Mouse (Mus musculus) midbrain, embryonic 13.5 days (tissue): Measurements from ENCODE around the gene Zfp804a. TPM values are rescaled to one million over a fixed set of nuclear protein-coding genes. Genes with fewer than 3 reads are reported as not detected.
A peak's percentile ranks its signal among the peaks of the same experiment; 100 is the strongest.

ENCODE experiments used
- ATAC-seq: fragments of 200-750 bp; cut with Nextera tagmentation; 2 replicates; pipeline ENCODE4 v1.8.0; 2017; ENCODE audit warnings: mild to moderate bottlenecking, moderate TSS enrichment, moderate library complexity
- H3K27ac ChIP-seq: fragments of 300-500 bp; sonication (generic); 2 replicates; pipeline ENCODE4 v1.5.1; 2015; ENCODE audit warnings: inconsistent platforms, mild to moderate bottlenecking, moderate library complexity
- H3K27me3 ChIP-seq: fragments of 300-500 bp; sonication (generic); 2 replicates; pipeline ENCODE4 v1.6.1; 2015; ENCODE audit warnings: mild to moderate bottlenecking, inconsistent platforms
- H3K36me3 ChIP-seq: fragments of 300-500 bp; sonication (generic); 2 replicates; pipeline ENCODE4 v1.6.1; 2015; ENCODE audit warnings: mild to moderate bottlenecking, inconsistent platforms
- H3K4me1 ChIP-seq: fragments of 300-500 bp; sonication (generic); replicated peaks from 2 replicates; pipeline ENCODE4 v1.6.1; 2015; ENCODE audit warnings: inconsistent platforms
- H3K4me2 ChIP-seq: fragments of 300-500 bp; sonication (generic); replicated peaks from 2 replicates; pipeline ENCODE4 v1.6.1; 2015; ENCODE audit warnings: moderate library complexity, mild to moderate bottlenecking, inconsistent platforms
- H3K4me3 ChIP-seq: fragments of 300-500 bp; sonication (generic); replicated peaks from 2 replicates; pipeline ENCODE4 v1.5.1; 2015; ENCODE audit warnings: mild to moderate bottlenecking, inconsistent platforms
- H3K9ac ChIP-seq: fragments of 300-500 bp; sonication (generic); replicated peaks from 2 replicates; pipeline ENCODE4 v1.6.1; 2015; ENCODE audit warnings: mild to moderate bottlenecking, inconsistent platforms
- H3K9me3 ChIP-seq: fragments of 300-500 bp; sonication (generic); 2 replicates; pipeline ENCODE4 v1.6.1; 2016; ENCODE audit warnings: mild to moderate bottlenecking, inconsistent platforms
- WGBS: fragments of 180-500 bp; shearing (Covaris S2); methylation state at CpG from one replicate; pipeline ENCODE4 v1.1.7; 2015; 5-methylcytosine and 5-hydroxymethylcytosine counted together
- polyA plus RNA-seq: library from polyadenylated mRNA; unstranded; fragments of >200 nt; fragmentation: Nextera tagmentation; extraction: Ambion mirVana; gene quantifications from 2 replicates; pipeline ENCODE4 v1.2.1, GENCODE M21; 2015

Gene Zfp804a
- polyA plus RNA-seq, 1 experiment from 2014 or later = 5.9 TPM

- 74% methylated on average over 2 of the region's 2 CpGs for WGBS
- ATAC-seq = peak; percentile 86
Measured at GRCm38 (mm10) chr2:82282591-82283269, 229.7 kb downstream of the Zfp804a start.

GRCm38 (mm10) chr2:82294932-82295493 lies 242.0 kb downstream of the Zfp804a start:
- Histone ChIP-seq H3K27ac (no peak overlapping the region), H3K27me3 (no peaks in the 10 kb centered on the region), H3K36me3 (no peaks in the 10 kb centered on the region), H3K4me1 (no peaks in the 10 kb centered on the region), H3K9me3 (no peaks in the 10 kb centered on the region), H3K4me3 (no peak overlapping the region), H3K4me2 (no peak overlapping the region), H3K9ac (no peak overlapping the region)
- ATAC-seq = no peak
- 80% methylated on average over 2 of the region's 2 CpGs for WGBS

More at GRCm38 (mm10) chr2:82282591-82283269, 229.7 kb downstream of the Zfp804a start:
- Histone ChIP-seq H3K9ac (no peak overlapping the region), H3K4me1 (no peaks in the 10 kb centered on the region), H3K4me3 (no peak overlapping the region), H3K9me3 (no peaks in the 10 kb centered on the region), H3K4me2 (no peak overlapping the region), H3K27ac (no peak overlapping the region), H3K27me3 (no peaks in the 10 kb centered on the region), H3K36me3 (no peaks in the 10 kb centered on the region)
